Mouse (Mus musculus) kidney, adult 9 months (tissue): ENCODE results near the gene Cela2a.

ENCODE experiments used
- DNase-seq: peaks from one replicate; pipeline ENCODE4 v3.0.0; 2022

Gene Cela2a

DNA sequence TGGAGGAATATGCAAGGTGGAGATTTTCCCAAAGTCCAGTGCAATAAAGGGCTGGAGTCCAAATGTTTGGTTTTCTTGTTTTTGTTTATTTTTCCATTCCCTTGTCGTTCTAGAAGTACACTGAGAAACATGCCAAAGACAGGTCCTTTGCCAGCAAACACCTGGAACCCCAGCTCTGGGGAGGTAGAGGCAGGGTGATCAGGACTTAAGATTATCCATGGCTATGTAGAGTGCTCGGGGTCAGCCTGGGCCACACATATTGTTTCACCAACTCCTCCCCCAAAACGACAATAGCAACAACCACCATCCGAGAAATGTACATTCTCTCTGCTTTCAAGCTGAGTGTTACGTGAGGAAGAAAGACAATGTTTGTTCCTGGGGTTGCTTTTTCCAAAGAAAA, at the start of gene Cela2a:
TSS of gene Cela2a (minus strand) at position 101 of the 400 bp plus-strand sequence.
- DNase-seq: no peak

DNA sequence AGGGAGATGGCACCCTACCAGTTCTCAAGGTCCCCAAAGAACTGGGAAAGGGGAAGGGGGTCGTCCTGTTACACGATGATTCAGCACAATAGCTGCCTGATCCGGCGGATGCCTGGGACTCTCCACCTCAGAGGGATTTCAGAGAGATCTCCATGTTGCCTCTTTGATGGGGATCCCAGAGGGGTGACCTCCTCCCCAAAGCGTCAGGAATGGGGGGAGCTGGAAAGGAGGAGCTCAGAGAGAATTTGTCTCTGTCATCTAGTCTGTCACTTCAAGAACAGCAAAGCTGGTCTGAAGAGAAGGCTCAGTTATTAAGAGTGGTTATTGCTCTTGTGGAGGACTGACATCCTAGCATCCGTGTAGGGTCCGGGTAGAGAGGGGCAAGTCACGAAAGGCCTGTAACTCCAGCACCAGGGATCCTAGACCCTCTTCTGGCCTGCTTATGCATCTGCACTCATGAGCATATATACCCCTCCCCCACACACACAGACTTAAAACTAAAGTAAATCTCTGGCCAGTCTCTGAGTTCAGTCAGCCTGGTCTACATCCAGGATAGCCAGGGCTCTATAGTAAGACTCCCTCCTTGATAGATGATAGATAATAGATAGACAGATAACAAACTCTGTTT, 49.6 kb upstream of the Cela2a start:
- DNase-seq: no peak

DNA sequence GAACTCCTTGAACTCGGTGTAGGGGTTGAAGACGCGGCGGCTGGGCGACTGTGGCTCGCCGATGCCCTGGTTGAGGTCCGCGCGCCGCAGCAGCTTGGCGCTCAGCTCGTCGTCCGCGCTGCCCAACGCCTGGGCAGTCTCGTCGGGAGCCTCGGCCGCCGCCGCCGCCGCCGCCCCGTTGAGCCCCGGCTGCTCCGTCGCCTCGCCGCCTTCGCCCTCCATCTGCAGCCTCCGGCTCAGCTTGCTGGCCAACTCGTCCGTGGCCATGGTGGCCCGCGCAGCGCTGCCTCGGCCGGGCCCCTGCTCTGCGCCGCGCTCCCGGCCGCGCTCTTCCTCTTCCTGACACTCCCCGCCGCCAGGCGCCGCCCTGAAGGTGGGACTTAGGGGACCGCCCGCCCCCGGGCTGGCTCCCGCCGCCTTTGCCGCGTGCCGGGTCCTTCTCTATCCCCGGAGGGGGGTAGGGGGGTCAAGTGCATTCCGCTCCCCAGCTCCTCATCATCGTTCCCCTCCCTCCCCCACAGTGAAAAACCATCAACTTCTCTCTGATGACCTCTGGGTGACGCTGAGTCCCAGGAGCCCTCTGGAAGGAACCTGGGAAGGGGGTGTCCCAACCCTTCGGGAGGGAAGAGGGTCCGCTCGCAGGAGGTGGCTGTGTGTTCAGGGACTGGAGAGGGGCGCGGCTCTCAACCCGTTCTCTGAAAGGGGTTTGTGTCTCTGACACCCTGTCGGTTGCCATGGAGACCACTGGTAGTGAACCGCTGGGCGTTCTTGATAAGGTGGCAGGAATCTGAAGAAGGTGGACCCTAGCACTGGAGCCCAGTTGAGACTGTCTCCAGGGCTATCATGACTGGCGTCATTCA, 48.9 kb upstream of the Cela2a start, which contains the start of gene Efhd2:
TSS of gene Efhd2 (minus strand) at position 320 of the 860 bp plus-strand sequence.
- peak; percentile 75 for DNase-seq

DNA sequence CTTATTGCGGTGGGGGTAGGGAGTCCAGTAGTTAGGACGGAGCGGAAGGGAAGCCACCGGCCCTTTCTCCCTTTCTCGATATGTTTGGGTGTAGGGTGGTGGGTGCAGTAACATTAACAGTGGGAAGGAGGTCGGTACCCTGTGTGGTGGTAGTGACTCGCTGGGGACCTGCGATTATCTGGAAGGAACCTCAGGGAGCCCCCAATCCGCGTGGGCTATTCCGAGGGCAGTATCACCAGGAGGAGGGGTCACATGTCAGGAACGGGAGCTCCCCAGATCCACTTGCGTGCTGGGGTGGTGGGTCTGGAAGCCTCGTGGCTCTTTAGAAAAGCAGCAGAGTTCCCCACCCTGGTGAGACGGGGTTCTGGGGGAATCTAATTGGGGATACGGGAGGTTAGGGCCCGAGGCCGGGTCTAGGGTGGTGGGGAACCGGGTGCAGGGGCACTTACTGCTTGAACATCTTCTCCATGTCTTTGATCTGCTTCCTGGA, 48.2 kb upstream of the Cela2a start:
- no peak for DNase-seq

DNA sequence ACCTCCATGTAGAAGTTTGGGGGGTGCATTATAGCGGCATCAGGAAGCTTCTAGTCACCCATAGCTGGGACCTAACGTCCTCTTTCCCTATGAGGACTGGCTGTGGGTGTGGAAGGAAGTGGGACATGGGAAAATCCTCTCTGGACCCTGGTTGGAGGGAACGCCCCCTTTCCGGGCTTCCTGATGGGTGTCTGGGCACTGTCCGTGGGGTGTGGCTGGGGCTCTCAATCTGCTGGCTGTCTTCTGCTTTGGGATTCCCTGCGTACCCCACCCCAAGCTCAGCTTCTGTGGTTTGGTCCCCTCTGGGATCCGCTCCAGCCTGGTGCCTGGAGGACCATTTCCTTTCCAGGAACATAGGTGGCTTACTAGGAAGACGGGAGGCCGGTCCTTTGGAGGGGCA, 47.0 kb upstream of the Cela2a start:
- DNase-seq: no peak

DNA sequence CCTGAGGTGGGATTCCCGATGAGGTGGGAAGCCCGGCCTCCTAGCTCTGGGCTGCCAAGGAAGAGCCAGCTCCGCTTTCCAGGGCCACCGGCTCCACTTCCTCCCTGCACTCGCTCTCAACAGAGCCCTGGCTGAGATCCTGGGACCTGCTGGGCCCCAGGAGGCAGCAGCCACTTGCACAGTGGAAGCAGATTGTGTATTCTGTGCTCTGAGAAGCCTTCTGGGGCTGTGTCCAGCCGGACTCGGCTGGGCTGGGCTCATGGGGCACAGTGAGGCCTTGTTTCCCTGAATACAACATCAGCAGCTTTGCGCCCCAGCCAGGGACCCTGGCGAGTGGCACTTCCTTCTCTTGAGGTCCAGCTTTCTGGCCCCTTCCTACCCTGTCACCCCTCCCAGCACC, 45.9 kb upstream of the Cela2a start:
- DNase-seq: no peak

DNA sequence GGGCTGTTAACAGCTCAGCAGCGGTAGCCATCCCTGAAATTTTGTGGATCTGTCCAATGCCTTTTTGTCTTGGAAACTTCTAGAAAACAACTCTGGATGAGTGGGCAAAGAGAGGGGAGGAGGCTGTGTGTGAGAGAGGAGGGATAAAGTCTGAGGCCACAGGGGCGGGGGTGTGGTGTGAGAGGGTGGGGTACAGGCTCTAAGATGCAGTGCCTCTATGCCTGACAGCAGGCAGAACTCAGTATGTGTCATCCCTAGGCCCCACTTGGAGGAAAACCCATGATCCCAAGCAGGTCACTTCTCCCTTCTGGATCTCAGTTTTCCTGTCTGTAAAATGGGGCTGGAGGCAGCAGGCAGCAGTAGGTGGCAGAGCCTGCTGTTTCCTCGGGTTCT, 45.4 kb upstream of the Cela2a start:
- no peak for DNase-seq

DNA sequence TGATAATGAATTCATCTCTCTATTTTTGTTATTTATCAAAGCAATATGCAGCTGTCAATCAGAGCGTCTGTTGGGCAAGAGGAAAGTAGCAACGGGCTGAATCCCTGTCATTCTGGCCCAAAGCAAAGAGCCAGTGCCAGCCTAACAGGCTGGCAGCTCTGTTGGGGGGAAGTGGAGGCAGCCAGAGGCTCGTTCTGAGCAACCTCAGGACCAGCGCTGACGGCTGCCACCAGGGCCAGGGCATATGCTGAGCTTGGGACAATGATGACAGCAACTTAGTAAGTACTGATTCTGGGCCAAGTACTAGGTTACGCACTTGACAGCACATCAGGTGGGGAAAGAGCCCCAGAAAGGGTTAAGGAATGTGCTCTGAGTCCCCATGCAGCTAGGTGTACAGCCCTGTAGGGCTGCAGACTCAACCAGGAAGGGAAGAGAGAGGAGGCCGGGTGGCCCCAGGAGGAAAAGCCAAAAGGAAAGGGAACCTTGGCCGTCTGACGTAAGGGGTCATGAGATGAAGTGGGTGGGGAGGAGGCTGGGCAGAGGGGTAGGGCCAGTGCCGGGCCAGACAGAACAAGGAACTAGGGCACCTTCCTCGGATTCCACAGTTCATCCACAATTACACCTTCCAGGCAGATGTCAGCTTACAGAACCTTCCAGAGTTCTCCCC, 44.8 kb upstream of the Cela2a start:
- peak; percentile 82 for DNase-seq

DNA sequence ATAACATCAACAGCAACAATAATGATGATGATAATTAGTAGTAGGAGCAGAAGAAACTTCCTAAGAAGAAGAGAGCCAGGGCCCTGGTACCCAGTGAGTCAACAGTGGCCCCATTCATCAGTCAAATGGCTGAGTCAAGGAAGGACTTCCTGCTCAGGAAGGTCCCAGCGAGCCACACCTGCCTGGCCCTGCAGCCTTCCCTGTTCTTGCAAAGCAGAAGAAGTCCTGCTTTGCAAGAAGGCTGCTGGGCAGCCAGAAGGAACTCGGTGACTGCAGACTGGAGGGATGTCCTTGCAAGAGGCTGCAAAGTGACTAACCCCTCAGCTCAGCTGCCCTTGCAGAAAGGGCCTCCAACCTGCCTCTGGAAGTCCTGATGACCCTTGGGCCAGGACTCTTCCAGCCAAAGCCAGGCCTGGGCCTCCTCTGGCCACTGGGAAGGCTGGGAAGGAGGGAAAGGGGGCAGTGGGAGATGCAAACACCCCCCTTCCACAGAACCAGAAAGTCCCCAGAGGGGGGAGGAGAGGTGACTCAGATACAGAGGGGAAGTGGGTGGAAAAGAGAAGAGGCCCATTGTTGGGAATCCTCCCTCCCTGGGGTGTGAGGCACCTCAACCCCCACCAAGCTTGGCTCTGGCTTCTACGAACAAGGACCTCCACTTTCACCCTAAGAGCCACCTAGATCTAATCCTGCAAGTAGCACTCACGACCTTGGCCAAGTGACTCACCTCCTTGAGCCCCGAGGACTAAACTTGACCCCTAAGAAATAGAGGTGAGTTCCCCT, 43.7 kb upstream of the Cela2a start:
- no peak for DNase-seq

DNA sequence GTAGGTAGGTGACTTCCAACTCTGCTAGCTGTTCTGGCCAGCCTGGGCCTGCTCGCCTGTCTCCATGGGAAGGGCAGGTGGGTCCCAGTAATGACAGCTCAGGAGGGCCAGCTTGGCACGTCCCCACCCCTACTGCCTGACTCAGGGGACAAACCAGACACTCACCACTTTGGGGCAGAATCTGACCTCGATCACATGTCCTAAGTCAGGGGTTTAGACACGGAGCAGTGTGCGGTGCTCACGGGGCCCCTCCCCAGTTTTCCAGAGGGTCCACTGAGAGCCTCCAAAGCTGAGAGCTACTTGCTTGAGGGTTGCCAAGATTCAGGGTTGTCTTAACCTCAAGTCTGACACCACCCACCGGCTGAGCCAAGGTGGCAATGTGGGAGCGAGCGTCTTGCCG, 42.1 kb upstream of the Cela2a start:
- DNase-seq: no peak

DNA sequence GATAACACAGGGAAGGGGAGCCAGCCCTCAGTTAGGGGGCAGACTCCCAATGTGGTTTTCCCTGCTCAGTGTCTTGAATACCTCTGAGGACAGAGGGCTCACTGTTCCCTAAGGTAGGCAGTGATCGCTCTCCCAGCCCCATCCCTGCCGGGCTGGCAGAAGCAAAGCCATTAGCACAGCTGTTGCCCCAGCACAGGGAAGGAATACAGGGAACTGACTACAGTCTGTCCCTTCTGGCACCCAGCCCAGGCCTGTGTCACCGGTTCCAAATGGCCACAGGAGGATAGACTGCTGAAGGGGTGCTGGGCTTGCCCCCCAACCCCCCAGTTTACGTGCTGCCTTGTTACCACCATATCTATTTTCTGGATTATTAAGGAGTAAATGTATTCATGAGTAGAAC, 41.5 kb upstream of the Cela2a start:
- DNase-seq: no peak

DNA sequence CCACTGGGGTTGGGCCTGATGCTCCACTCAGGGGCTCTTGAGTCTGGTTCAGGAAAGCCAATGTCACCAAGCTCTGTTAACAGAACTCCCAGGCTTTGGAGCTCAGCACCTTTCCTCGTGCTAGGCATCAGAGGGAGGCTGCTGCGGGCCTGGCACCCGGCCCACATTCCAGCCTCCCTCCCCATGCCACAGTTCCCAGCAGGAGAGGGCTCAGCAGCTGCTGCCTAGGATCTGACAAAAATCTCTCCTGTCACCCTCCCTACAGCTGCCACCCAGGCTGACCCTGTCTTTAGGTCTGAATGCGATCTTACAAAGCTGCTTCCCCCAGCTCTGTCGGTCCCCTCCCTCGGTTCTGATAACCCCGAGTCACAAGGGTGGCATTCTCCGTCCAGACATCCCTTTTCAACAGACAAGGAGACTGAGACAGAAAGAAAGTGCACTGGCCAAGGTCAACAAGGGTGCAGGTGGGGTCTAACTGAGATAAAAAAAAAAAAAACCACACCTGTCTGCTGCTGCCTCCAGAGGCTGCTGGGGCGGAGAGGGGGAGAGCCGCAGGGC, 41.1 kb upstream of the Cela2a start:
- DNase-seq: peak; percentile 42

DNA sequence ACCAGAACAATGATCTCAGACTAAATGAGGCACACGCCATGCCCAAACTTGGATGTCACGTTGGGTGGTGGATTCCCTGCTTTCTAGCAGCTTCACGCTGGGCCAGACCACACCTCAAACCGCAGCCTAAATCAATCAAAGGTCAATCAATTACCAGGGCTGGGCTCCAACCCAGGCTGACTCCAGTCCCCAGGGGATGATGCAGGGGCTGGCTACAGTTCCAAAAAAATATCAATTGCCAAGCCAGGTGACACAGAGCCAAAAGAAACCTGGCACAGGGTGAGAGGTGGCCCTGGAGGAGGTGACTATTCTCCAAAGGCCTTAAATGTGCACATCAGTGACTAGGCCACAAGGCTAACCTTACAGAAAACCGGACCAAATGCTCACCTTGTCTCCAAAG, 39.6 kb upstream of the Cela2a start:
- DNase-seq: peak; percentile 49

DNA sequence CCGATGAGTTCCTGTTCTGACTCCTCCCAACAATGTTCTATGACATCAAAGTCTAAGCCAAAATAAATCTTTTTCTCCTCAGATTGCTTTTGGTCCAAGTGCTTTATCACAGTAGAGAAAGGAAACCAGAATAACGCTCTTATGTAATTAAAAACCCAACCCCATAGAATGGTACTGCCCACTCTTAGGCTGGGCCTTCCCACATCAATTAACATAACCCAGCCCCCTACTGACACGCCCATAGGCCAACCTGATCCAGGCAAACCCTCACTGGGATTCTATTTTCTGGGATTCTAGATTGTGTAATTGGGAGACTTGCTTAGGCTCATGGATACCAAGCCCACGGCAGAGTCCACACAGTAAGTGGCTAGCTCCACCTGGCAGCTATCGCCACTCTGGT, 39.0 kb upstream of the Cela2a start:
- DNase-seq: no peak

DNA sequence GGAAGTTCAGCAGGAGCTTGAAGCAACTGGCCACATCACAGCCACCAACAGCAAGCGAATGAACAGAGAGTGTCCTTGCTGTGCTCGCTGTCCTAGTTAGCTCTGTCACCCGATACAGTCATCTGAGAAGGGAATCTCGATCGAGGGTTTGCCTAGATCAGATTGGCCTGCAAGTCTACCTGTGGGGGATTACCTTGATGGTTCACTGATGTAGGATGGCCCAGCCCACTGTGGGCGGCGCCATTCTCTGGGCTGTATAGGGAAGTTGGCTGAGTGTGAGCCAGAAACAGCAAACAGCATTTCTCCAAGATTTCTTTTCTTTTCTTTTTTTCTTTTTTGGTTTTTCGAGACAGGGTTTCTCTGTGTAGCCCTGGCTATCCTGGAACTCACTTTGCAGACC, 38.5 kb upstream of the Cela2a start:
- no peak for DNase-seq

DNA sequence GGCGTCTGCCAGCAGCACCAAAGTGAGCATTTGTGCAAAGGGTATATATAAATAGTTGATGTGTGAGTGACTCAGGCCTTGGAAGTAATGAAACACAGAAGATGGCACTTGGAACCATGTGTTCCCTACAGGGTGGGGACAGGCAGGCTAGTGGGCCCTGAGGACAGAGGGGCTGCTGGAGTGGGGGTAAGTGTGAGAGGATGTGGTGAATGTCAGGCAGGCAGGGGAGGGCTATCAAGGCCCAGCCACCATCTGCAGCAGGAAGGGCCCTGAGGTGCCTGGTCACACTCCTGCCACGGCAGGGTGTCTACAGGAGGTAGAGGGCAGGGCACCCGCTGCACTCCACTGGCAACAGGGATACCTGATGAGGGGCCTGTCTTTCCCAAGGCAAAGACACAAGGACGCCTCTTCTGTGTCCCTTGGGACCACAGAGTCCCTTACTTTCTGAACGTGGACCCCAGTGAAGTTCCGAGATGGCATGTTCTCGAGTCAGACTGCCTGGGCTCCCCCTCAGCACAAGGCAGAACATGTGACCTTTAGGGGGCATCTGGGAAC, 37.8 kb upstream of the Cela2a start:
- DNase-seq: no peak

DNA sequence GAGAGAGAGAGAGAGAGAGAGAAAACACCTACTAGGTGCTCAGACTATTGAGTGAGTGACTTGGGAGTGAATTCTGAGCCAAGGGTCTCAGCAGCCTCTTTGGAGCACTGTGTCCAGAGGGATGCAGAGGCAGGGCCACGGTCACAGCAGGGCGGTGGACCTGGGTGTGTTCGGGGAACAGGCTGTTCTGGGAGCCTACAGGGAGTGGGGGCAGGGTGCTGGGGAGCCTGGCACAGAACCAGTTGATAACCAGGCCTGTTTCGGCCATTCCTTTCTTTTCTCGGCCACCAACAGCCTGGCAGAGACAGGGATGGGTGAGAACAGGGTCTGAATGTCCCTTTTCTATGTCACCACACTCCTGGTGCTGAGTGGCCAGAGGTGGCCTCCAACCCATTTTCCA, 36.9 kb upstream of the Cela2a start:
- DNase-seq: no peak

DNA sequence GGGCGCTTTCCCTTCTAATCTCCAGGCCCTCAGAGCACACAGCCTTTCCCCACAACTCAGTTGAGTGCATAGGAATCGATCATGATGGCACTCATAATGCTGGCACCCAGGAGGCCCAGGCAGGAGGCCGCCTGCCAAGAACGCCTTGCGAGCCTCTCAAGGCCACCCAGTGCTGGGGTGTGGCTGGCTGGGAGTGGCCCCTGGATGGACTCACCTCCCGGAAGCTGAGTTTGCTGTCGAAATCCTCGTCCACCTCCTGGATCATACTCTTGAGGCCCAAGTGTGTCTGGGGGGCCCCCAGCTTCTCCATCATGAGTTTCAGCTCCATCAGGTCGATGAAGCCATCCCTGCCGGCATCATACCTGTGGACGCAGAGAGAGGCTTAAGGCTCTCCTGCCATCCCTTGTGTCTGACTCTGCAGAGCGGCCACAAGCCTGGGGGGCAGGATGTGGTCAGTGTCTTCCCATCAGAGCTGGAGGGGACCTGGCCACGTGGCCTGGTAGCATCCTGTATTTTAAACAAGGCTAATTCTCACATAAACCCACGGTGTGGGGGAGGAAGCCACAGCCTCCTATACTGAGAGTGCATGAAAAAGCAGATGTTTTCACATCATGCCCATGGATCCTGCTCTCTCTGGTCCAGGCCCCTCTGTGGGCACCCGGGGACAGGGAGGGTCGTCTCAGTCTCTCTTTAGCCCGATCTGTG, 35.8 kb upstream of the Cela2a start:
- no peak for DNase-seq

DNA sequence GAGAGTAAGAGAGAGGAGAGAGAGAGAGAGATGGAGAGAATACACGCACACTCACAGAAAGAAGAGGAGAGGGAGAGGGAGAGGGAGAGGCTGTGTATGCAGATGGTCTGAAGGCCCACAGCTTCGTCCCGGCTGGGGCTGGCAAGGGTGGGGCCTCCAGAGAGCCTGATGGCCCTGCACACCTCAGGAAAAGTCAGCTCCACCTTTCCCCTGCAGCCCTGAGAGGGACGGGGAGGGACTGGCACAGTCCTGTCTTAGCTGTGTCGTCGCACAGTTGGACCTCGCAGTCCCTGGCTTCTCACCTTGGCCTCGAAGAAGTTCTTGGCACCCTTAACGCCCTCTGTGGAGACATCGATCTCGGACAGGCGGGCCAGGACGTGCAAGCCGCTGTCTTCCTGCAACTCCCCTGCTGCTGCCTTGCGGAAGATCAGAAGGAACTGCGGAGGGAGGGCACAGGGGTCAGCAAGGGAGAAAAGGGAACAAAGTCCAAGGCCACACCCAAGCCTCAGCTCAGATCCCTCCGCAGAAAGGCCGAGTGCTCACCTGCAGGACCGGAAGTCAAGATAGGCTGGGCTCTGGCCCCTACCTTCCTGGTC, 34.4 kb upstream of the Cela2a start:
- DNase-seq: no peak

DNA sequence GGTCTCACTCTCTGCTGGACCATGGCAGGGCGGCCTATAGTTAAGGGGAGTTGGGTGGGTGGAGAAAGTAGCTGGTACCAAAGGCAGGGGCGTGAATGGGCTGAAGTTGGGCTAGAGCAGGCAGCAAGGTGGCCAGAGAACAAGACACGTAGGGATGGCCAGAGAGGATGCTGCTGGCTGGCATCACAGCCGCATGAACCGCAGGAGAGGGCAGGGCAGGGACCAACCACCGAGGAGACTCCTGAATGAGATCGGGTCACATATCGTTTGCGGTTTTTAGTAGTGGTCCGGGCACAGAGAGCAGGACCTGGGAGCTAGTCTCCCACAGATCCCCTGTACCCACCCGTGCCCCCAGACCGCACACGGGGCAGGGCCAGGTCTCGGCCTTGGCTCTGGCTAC, 33.4 kb upstream of the Cela2a start:
- DNase-seq: no peak

DNA sequence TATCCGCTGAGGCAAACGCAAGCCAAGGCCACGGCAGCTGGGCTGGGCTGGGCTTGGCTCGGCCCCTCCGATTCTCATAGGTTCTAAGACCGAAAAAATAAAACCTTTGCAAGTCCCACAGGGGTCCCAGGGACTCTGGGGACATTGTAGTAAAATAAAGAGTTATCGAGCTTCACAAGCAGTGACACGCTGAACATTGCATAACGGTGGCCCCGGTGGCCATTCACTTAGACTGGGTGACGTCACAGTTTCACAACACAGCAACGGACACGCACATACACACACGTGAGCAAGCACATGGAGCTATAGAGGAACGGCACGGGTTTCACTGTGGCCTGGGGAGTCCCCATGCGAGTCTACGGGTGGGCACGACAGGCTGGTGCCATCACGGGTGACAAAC, 32.5 kb upstream of the Cela2a start:
- DNase-seq: no peak
